Mouse (Mus musculus): Measurements from ENCODE around the gene Eif2ak3.

DNA sequence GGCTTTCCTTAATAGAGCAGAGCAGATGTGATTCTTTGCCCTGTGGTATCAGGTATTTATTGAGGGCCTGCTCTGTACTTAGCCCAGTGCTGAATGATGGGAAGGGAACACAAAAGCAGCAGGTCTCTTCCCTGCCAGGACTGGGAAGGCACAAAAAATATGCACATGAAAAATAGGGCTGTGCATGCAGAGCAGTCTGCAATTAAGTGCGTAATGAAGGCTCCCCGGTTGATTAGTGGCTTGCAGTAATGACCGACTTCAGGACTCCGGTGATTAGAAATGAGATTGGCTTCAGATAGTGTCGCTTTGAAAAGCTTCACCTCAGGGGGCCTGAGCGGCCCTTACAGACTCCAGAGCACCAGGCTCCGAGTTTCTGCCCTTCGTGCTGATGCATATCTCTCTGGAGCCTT, 55.3 kb downstream of the Eif2ak3 start:
- TF ChIP-seq POLR2AphosphoS2 (IDR thresholded peaks at IDR 0.05; ENCODE audit: insufficient read length, low read depth) (no peak), MAX (IDR thresholded peaks at IDR 0.05; ENCODE audit: low read depth) (no peak), POLR2A (IDR thresholded peaks at IDR 0.05; ENCODE audit: insufficient read length, low read depth) (no peak), SRF (IDR thresholded peaks at IDR 0.05; ENCODE audit: control insufficient read depth, insufficient read length, low read depth) (no peak), USF1 (IDR thresholded peaks at IDR 0.05; ENCODE audit: low read depth) (no peak), CEBPB (IDR thresholded peaks at IDR 0.05; ENCODE audit: insufficient read depth, poor library complexity, severe bottlenecking) (no peak), MYOG (IDR thresholded peaks at IDR 0.05; ENCODE audit: control insufficient read depth in 1 of 3, insufficient read depth in 1 of 3, insufficient read length in 2 of 3, low read depth in 2 of 3) (no peak)

Data from myocyte (in vitro differentiated cells).